Mouse (Mus musculus) MEL (cell line): ENCODE data around the gene Ube3c.

Source experiments
- BHLHE40 ChIP-seq: IDR thresholded peaks from 2 replicates; pipeline ENCODE4 v1.6.1; 2012; ENCODE audit warnings: low read depth, mild to moderate bottlenecking, inconsistent platforms, low read length, improper control_type of control experiment, borderline replicate concordance
- CTCF ChIP-seq, 3 experiments: IDR thresholded peaks in 2 of 3; conservative IDR thresholded peaks in 1 of 3; 2 replicates each; pipeline ENCODE4 v1.5.1; 2011 to 2012; ENCODE audit warnings: low read length in 3 of 3, low read depth in 2 of 3, mild to moderate bottlenecking in 2 of 3, improper control_type of control experiment in 1 of 3, inconsistent platforms in 1 of 3, mixed read lengths in 1 of 3, moderate library complexity in 1 of 3; ENCODE audit not compliant: control insufficient read depth in 1 of 3, insufficient read depth in 1 of 3, poor library complexity in 1 of 3, severe bottlenecking in 1 of 3
- JUND ChIP-seq: IDR thresholded peaks from 2 replicates; pipeline ENCODE4 v1.6.1; 2011; ENCODE audit warnings: low read depth, mild to moderate bottlenecking, improper control_type of control experiment, low read length
- MAX ChIP-seq: IDR thresholded peaks from 2 replicates; pipeline ENCODE4 v1.6.1; 2011; ENCODE audit warnings: low read length, improper control_type of control experiment
- MAZ ChIP-seq: IDR thresholded peaks from 2 replicates; pipeline ENCODE4 v1.6.1; 2012; ENCODE audit warnings: low read depth, mild to moderate bottlenecking, inconsistent platforms, low read length, improper control_type of control experiment
- POLR2A ChIP-seq, 2 experiments: IDR thresholded peaks; 2 replicates each; pipeline ENCODE4 v1.6.1; 2011 to 2012; ENCODE audit warnings: low read length in 2 of 2, mild to moderate bottlenecking in 2 of 2, control low read depth in 1 of 2, improper control_type of control experiment in 1 of 2, low read depth in 1 of 2, moderate library complexity in 1 of 2; ENCODE audit not compliant: control insufficient read depth in 1 of 2, insufficient read depth in 1 of 2, poor library complexity in 1 of 2
- POLR2AphosphoS5 ChIP-seq: IDR thresholded peaks from 2 replicates; pipeline ENCODE4 v1.6.1; 2012; ENCODE audit warnings: low read depth, borderline replicate concordance, mild to moderate bottlenecking, inconsistent platforms, low read length, moderate library complexity, mixed read lengths
- TCF12 ChIP-seq: IDR thresholded peaks from 2 replicates; pipeline ENCODE4 v1.6.1; 2014; ENCODE audit warnings: low read depth, mild to moderate bottlenecking, inconsistent platforms, low read length, improper control_type of control experiment, moderate library complexity
- UBTF ChIP-seq: IDR thresholded peaks from 2 replicates; pipeline ENCODE4 v1.6.1; 2012; ENCODE audit warnings: low read depth, mild to moderate bottlenecking, inconsistent platforms, low read length, improper control_type of control experiment, moderate library complexity, borderline replicate concordance; ENCODE audit not compliant: insufficient read depth
- ZMIZ1 ChIP-seq: IDR thresholded peaks from 2 replicates; pipeline ENCODE4 v1.6.1; 2012; ENCODE audit warnings: low read depth, mild to moderate bottlenecking, inconsistent platforms, low read length, improper control_type of control experiment, moderate library complexity

DNA sequence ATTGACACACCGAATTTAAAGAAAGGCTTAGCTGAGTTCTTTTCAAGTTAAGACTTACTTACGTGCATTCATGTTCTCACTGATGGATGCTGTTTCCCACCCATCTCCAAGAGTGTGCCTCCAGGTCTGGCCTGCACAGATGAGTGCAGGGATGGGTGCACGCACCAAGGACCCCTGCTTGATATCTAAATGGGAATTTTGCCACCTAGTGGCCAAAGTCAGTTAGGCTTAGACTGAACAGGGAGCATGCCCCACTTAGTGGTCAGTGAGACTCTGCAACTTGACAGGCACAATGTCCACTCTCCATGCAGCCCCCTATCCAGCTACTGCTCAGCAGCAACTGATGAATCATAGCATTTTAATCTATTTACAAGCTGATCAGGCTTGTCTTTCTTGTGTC lies 118.6 kb downstream of the Ube3c start:
- TF ChIP-seq POLR2AphosphoS5 (no peak), POLR2A (IDR thresholded peaks at IDR 0.05; ENCODE audit: control insufficient read depth in 1 of 2, insufficient read depth in 1 of 2, low read depth in 1 of 2, low read length in 2 of 2, poor library complexity in 1 of 2) (no peak), UBTF (no peak), JUND (no peak), BHLHE40 (no peak), ZMIZ1 (no peak), CTCF (IDR thresholded peaks at IDR 0.05 in 2 of 3, conservative IDR thresholded peaks at IDR 0.05 in 1 of 3; ENCODE audit: control insufficient read depth in 1 of 3, insufficient read depth in 1 of 3, low read depth in 2 of 3, low read length in 3 of 3, poor library complexity in 1 of 3, severe bottlenecking in 1 of 3) (peak; percentile 60 to 84 (median 83)), MAX (no peak), MAZ (no peak), TCF12 (no peak)
